Mouse (Mus musculus) embryonic facial prominence, embryonic 14.5 days (tissue): ENCODE data around the gene Zswim9. TPM values are rescaled to one million over a fixed set of nuclear protein-coding genes. Genes with fewer than 3 reads are reported as not detected.

Experiments
- ATAC-seq: fragments of 200-750 bp; cut with Nextera tagmentation; 2 replicates; pipeline ENCODE4 v1.8.0; 2017; ENCODE audit warnings: low read depth, moderate number of reproducible peaks, moderate TSS enrichment
- DNase-seq: peaks from one replicate; pipeline ENCODE4 v3.0.0-alpha.2; 2015; ENCODE audit warnings: low spot score
- H3K27ac ChIP-seq: fragments of 300-500 bp; sonication (generic); replicated peaks from 2 replicates; pipeline ENCODE4 v1.5.1; 2014; ENCODE audit warnings: low read depth, mild to moderate bottlenecking, low read length, moderate library complexity
- H3K27me3 ChIP-seq: fragments of 300-500 bp; sonication (generic); replicated peaks from 2 replicates; pipeline ENCODE4 v1.6.1; 2014; ENCODE audit warnings: low read length; ENCODE audit not compliant: control insufficient read depth, insufficient read depth
- H3K36me3 ChIP-seq: fragments of 300-500 bp; sonication (generic); 2 replicates; pipeline ENCODE4 v1.6.1; 2014; ENCODE audit warnings: low read length, mixed read lengths; ENCODE audit not compliant: control insufficient read depth, insufficient read depth
- H3K4me1 ChIP-seq: fragments of 300-500 bp; sonication (generic); 2 replicates; pipeline ENCODE4 v1.6.1; 2014; ENCODE audit warnings: antibody characterized with exemption, low read length; ENCODE audit not compliant: control insufficient read depth, insufficient read depth
- H3K4me2 ChIP-seq: fragments of 300-500 bp; sonication (generic); 2 replicates; pipeline ENCODE4 v1.6.1; 2014; ENCODE audit warnings: low read depth, mild to moderate bottlenecking, low read length, moderate library complexity, mixed read lengths
- H3K4me3 ChIP-seq: fragments of 300-500 bp; sonication (generic); 2 replicates; pipeline ENCODE4 v1.5.1; 2014; ENCODE audit warnings: low read depth, mild to moderate bottlenecking, low read length
- H3K9ac ChIP-seq: fragments of 300-500 bp; sonication (generic); 2 replicates; pipeline ENCODE4 v1.6.1; 2014; ENCODE audit warnings: low read depth, mild to moderate bottlenecking, low read length, moderate library complexity, mixed read lengths
- H3K9me3 ChIP-seq: fragments of 300-500 bp; sonication (generic); 2 replicates; pipeline ENCODE4 v1.6.1; 2016; ENCODE audit warnings: low read length; ENCODE audit not compliant: control insufficient read depth
- WGBS: fragments of 180-500 bp; shearing (Covaris S2); extraction: QIAGEN DNeasy Blood & Tissue Kit; methylation state at CpG from one replicate; pipeline ENCODE4 v1.1.7; 2014; 5-methylcytosine and 5-hydroxymethylcytosine counted together
- polyA plus RNA-seq: library from polyadenylated mRNA; unstranded; fragments of >200 nt; fragmentation: Nextera tagmentation; extraction: Ambion mirVana; gene quantifications from 2 replicates; pipeline ENCODE4 v1.2.1, GENCODE M21; 2014

The Zswim9 gene
- polyA plus RNA-seq, 1 experiment from 2014 or later: 3.8 TPM

GRCm38 (mm10) chr7:13260746-13261700 is 17.5 kb downstream of the Zswim9 start:
- WGBS: 44% methylated on average over 50 of the region's 50 CpGs
- Histone ChIP-seq H3K27ac (no peak overlapping the region), H3K4me3 (no peak overlapping the region), H3K4me1 (no peaks in the 10 kb centered on the region), H3K9me3 (no peaks in the 10 kb centered on the region), H3K27me3 (no peaks in the 10 kb centered on the region), H3K9ac (no peak overlapping the region), H3K36me3 (no peaks in the 10 kb centered on the region), H3K4me2 (no peak overlapping the region)
- ATAC-seq (no peak), DNase-seq (no peak)

DNA sequence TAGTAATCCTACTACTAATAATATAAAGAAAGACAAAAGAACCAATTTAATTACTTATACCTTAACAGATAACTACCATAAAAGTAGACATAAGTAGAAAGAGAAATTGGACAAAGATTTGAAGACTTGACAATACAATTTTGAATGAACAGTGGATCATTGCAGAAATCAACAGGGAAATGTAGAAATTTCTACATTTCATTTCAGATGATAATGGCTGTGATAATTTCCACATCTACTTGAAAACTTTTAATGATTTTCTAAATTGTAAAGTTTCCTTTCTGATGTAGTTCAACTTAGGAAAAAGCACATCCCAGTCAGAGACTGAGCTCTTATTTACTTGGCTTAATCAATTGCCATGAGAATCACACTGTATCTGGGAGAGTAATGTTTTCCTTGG is 65.8 kb downstream of the Zswim9 start, which contains the start of gene Vmn1r89:
Gene Vmn1r89 (plus strand): TSS at position 301 of the 400 bp plus-strand sequence.
- H3K27ac ChIP-seq: no peak within 1 kb of the TSS
- H3K4me2 ChIP-seq: no peak within 1 kb of the TSS
- H3K27me3 ChIP-seq: no peaks in the 10 kb centered on the region
- no peak within 1 kb of the TSS for H3K4me3 ChIP-seq
- H3K4me1 ChIP-seq: no peaks in the 10 kb centered on the region
- no peaks in the 10 kb centered on the region for H3K9me3 ChIP-seq
- no peaks in the 10 kb centered on the region for H3K36me3 ChIP-seq
- no peak within 1 kb of the TSS for H3K9ac ChIP-seq
- DNase-seq (no peak), ATAC-seq (no peak)

Other genes starting within 250 kb of the Zswim9 start
- gene Chmp2a, start 243.9 kb downstream of the Zswim9 start, polyA plus RNA-seq: 162 and 169 TPM in 2 replicates
- gene Ube2m, start 240.4 kb downstream of the Zswim9 start, polyA plus RNA-seq: 140 and 147 TPM in 2 replicates
- gene Mzf1, start 224.0 kb downstream of the Zswim9 start, polyA plus RNA-seq: 2.9 and 4.1 TPM in 2 replicates
- not detected in 2 replicates for gene Vmn1r85, start 183.5 kb downstream of the Zswim9 start, polyA plus RNA-seq
- not detected in 2 replicates for gene Vmn1r86, start 158.8 kb downstream of the Zswim9 start, polyA plus RNA-seq
- gene Vmn1r87, start 138.6 kb downstream of the Zswim9 start, polyA plus RNA-seq: not detected in 2 replicates
- gene Vmn1r88, start 119.2 kb downstream of the Zswim9 start, polyA plus RNA-seq: not detected in 2 replicates
- not detected in 2 replicates for gene Vmn1r89, start 65.7 kb downstream of the Zswim9 start, polyA plus RNA-seq
- 80.5 and 86.9 TPM in 2 replicates for gene Lig1, start 1.4 kb downstream of the Zswim9 start, polyA plus RNA-seq
- 0.97 and 1.1 TPM in 2 replicates for gene Pla2g4c, start 45.9 kb upstream of the Zswim9 start, polyA plus RNA-seq
- gene Cabp5, start 119.4 kb upstream of the Zswim9 start, polyA plus RNA-seq: not detected in 2 replicates
- gene Bsph1, start 172.1 kb upstream of the Zswim9 start, polyA plus RNA-seq: not detected in 2 replicates